Mouse (Mus musculus): ENCODE measurements around the gene Tbc1d22b. TPM values are rescaled to one million over a fixed set of nuclear protein-coding genes. Genes with fewer than 3 reads are reported as not detected.
A peak's percentile ranks its signal among the peaks of the same experiment; 100 is the strongest.
"Not testable (repeated sequence)": the region's sequence is repeated elsewhere in the genome, so short reads cannot be mapped to it uniquely, and the experiment has no call there.

Gene Tbc1d22b
- polyA plus RNA-seq, 1 experiment from 2014 or later: 20.9 TPM

- no peak for DNase-seq (ENCODE audit: low spot score)
- no peak for ATAC-seq (replicated peaks; ENCODE audit: low FRiP score)
- WGBS: 74% methylated on average over 8 of the region's 8 CpGs
- Histone ChIP-seq H3K9me3 (ENCODE audit: control insufficient read depth, low read length) (no peaks in the 10 kb centered on the region), H3K4me2 (ENCODE audit: low read depth, low read length, severe bottlenecking) (no peak overlapping the region), H3K9ac (ENCODE audit: low read length) (no peak overlapping the region), H3K27ac (ENCODE audit: low read depth, low read length) (no peak overlapping the region), H3K4me3 (ENCODE audit: low read depth, low read length) (no peak overlapping the region), H3K36me3 (ENCODE audit: control insufficient read depth, insufficient read depth, low read length) (no peaks in the 10 kb centered on the region), H3K4me1 (replicated peaks; ENCODE audit: control insufficient read depth, insufficient read depth, low read length) (no peaks in the 10 kb centered on the region), H3K27me3 (ENCODE audit: control insufficient read depth, insufficient read depth, low read length) (no peaks in the 10 kb centered on the region)
These were observed 38.9 kb upstream of the Tbc1d22b start for GRCm38 (mm10) chr17:29510691-29511090.

- H3K9me3 ChIP-seq (ENCODE audit: control insufficient read depth, low read length): no peaks in the 10 kb centered on the region
- no peak overlapping the region for H3K4me3 ChIP-seq (ENCODE audit: low read depth, low read length)
- no peak overlapping the region for H3K4me2 ChIP-seq (ENCODE audit: low read depth, low read length, severe bottlenecking)
- DNase-seq (ENCODE audit: low spot score): peak; percentile 78
- peak; percentile 36; the same call in 1 of the 2 replicates for ATAC-seq (replicated peaks; ENCODE audit: low FRiP score)
- no peaks in the 10 kb centered on the region for H3K27me3 ChIP-seq (ENCODE audit: control insufficient read depth, insufficient read depth, low read length)
- no peaks in the 10 kb centered on the region for H3K36me3 ChIP-seq (ENCODE audit: control insufficient read depth, insufficient read depth, low read length)
- no peak overlapping the region for H3K9ac ChIP-seq (ENCODE audit: low read length)
- H3K4me1 ChIP-seq (replicated peaks; ENCODE audit: control insufficient read depth, insufficient read depth, low read length): no peaks in the 10 kb centered on the region
- no peak overlapping the region for H3K27ac ChIP-seq (ENCODE audit: low read depth, low read length)
- 43% methylated on average over 13 of the region's 13 CpGs for WGBS
These were observed 36.4 kb upstream of the Tbc1d22b start for GRCm38 (mm10) chr17:29513044-29513730.

- WGBS: 3% methylated on average over 11 of the region's 11 CpGs
- ATAC-seq (replicated peaks; ENCODE audit: low FRiP score): no peak
These were observed 35.1 kb upstream of the Tbc1d22b start for GRCm38 (mm10) chr17:29514435-29514834.

GRCm38 (mm10) chr17:29518665-29519064, 30.9 kb upstream of the Tbc1d22b start:
- not testable (repeated sequence) for H3K4me1 ChIP-seq (replicated peaks; ENCODE audit: control insufficient read depth, insufficient read depth, low read length); DNase-seq (ENCODE audit: low spot score); H3K4me3 ChIP-seq (ENCODE audit: low read depth, low read length); H3K4me2 ChIP-seq (ENCODE audit: low read depth, low read length, severe bottlenecking); H3K27ac ChIP-seq (ENCODE audit: low read depth, low read length); ATAC-seq (replicated peaks; ENCODE audit: low FRiP score); H3K9me3 ChIP-seq (ENCODE audit: control insufficient read depth, low read length); H3K36me3 ChIP-seq (ENCODE audit: control insufficient read depth, insufficient read depth, low read length); H3K27me3 ChIP-seq (ENCODE audit: control insufficient read depth, insufficient read depth, low read length); H3K9ac ChIP-seq (ENCODE audit: low read length)
- 88% methylated on average over 5 of the region's 5 CpGs for WGBS

More at GRCm38 (mm10) chr17:29514435-29514834, 35.1 kb upstream of the Tbc1d22b start:
- Histone ChIP-seq H3K4me2 (ENCODE audit: low read depth, low read length, severe bottlenecking) (no peak overlapping the region), H3K27me3 (ENCODE audit: control insufficient read depth, insufficient read depth, low read length) (no peaks in the 10 kb centered on the region), H3K4me3 (ENCODE audit: low read depth, low read length) (no peak overlapping the region), H3K4me1 (replicated peaks; ENCODE audit: control insufficient read depth, insufficient read depth, low read length) (no peaks in the 10 kb centered on the region), H3K27ac (ENCODE audit: low read depth, low read length) (no peak overlapping the region), H3K9me3 (ENCODE audit: control insufficient read depth, low read length) (no peaks in the 10 kb centered on the region), H3K9ac (ENCODE audit: low read length) (no peak overlapping the region), H3K36me3 (ENCODE audit: control insufficient read depth, insufficient read depth, low read length) (no peaks in the 10 kb centered on the region)
- DNase-seq (ENCODE audit: low spot score): peak; percentile 84

GRCm38 (mm10) chr17:29519731-29520130, 29.9 kb upstream of the Tbc1d22b start:
- Histone ChIP-seq H3K36me3 (ENCODE audit: control insufficient read depth, insufficient read depth, low read length) (no peaks in the 10 kb centered on the region), H3K4me2 (ENCODE audit: low read depth, low read length, severe bottlenecking) (no peak overlapping the region), H3K9me3 (ENCODE audit: control insufficient read depth, low read length) (no peaks in the 10 kb centered on the region), H3K9ac (ENCODE audit: low read length) (no peak overlapping the region), H3K4me1 (replicated peaks; ENCODE audit: control insufficient read depth, insufficient read depth, low read length) (no peaks in the 10 kb centered on the region), H3K27me3 (ENCODE audit: control insufficient read depth, insufficient read depth, low read length) (no peaks in the 10 kb centered on the region), H3K4me3 (ENCODE audit: low read depth, low read length) (no peak overlapping the region), H3K27ac (ENCODE audit: low read depth, low read length) (no peak overlapping the region)
- ATAC-seq (replicated peaks; ENCODE audit: low FRiP score): no peak
- DNase-seq (ENCODE audit: low spot score): no peak
- 78% methylated on average over 8 of the region's 8 CpGs for WGBS

GRCm38 (mm10) chr17:29525613-29526012, 24.0 kb upstream of the Tbc1d22b start:
- H3K36me3 ChIP-seq (ENCODE audit: control insufficient read depth, insufficient read depth, low read length): no peaks in the 10 kb centered on the region
- DNase-seq (ENCODE audit: low spot score) (no peak), ATAC-seq (replicated peaks; ENCODE audit: low FRiP score) (no peak)
- H3K4me3 ChIP-seq (ENCODE audit: low read depth, low read length): no peak overlapping the region
- no peaks in the 10 kb centered on the region for H3K27me3 ChIP-seq (ENCODE audit: control insufficient read depth, insufficient read depth, low read length)
- H3K9ac ChIP-seq (ENCODE audit: low read length): no peak overlapping the region
- no peak overlapping the region for H3K27ac ChIP-seq (ENCODE audit: low read depth, low read length)
- no peaks in the 10 kb centered on the region for H3K4me1 ChIP-seq (replicated peaks; ENCODE audit: control insufficient read depth, insufficient read depth, low read length)
- no peak overlapping the region for H3K4me2 ChIP-seq (ENCODE audit: low read depth, low read length, severe bottlenecking)
- H3K9me3 ChIP-seq (ENCODE audit: control insufficient read depth, low read length): no peaks in the 10 kb centered on the region
- WGBS: 81% methylated on average over 2 of the region's 2 CpGs

GRCm38 (mm10) chr17:29528568-29529187, 20.9 kb upstream of the Tbc1d22b start:
- Histone ChIP-seq H3K36me3 (ENCODE audit: control insufficient read depth, insufficient read depth, low read length) (no peaks in the 10 kb centered on the region), H3K4me3 (ENCODE audit: low read depth, low read length) (no peak overlapping the region), H3K9me3 (ENCODE audit: control insufficient read depth, low read length) (no peaks in the 10 kb centered on the region), H3K27ac (ENCODE audit: low read depth, low read length) (no peak overlapping the region), H3K4me2 (ENCODE audit: low read depth, low read length, severe bottlenecking) (no peak overlapping the region), H3K4me1 (replicated peaks; ENCODE audit: control insufficient read depth, insufficient read depth, low read length) (no peaks in the 10 kb centered on the region), H3K9ac (ENCODE audit: low read length) (no peak overlapping the region), H3K27me3 (ENCODE audit: control insufficient read depth, insufficient read depth, low read length) (no peaks in the 10 kb centered on the region)
- 91% methylated on average over 8 of the region's 8 CpGs for WGBS
- no peak for DNase-seq (ENCODE audit: low spot score)
- no peak for ATAC-seq (replicated peaks; ENCODE audit: low FRiP score)

GRCm38 (mm10) chr17:29530508-29530907, 19.1 kb upstream of the Tbc1d22b start:
- Histone ChIP-seq H3K9me3 (ENCODE audit: control insufficient read depth, low read length) (no peaks in the 10 kb centered on the region), H3K4me2 (ENCODE audit: low read depth, low read length, severe bottlenecking) (no peak overlapping the region), H3K27ac (ENCODE audit: low read depth, low read length) (no peak overlapping the region), H3K36me3 (ENCODE audit: control insufficient read depth, insufficient read depth, low read length) (no peaks in the 10 kb centered on the region), H3K27me3 (ENCODE audit: control insufficient read depth, insufficient read depth, low read length) (no peaks in the 10 kb centered on the region), H3K9ac (ENCODE audit: low read length) (no peak overlapping the region), H3K4me1 (replicated peaks; ENCODE audit: control insufficient read depth, insufficient read depth, low read length) (no peaks in the 10 kb centered on the region), H3K4me3 (ENCODE audit: low read depth, low read length) (no peak overlapping the region)
- WGBS: 85% methylated on average over 6 of the region's 6 CpGs
- ATAC-seq (replicated peaks; ENCODE audit: low FRiP score) (no peak), DNase-seq (ENCODE audit: low spot score) (no peak)

- DNase-seq (ENCODE audit: low spot score): no peak
- Histone ChIP-seq H3K9ac (ENCODE audit: low read length) (no peak overlapping the region), H3K4me3 (ENCODE audit: low read depth, low read length) (no peak overlapping the region), H3K36me3 (ENCODE audit: control insufficient read depth, insufficient read depth, low read length) (no peaks in the 10 kb centered on the region), H3K4me2 (ENCODE audit: low read depth, low read length, severe bottlenecking) (no peak overlapping the region), H3K27ac (ENCODE audit: low read depth, low read length) (no peak overlapping the region), H3K4me1 (replicated peaks; ENCODE audit: control insufficient read depth, insufficient read depth, low read length) (no peaks in the 10 kb centered on the region), H3K9me3 (ENCODE audit: control insufficient read depth, low read length) (no peaks in the 10 kb centered on the region), H3K27me3 (ENCODE audit: control insufficient read depth, insufficient read depth, low read length) (no peaks in the 10 kb centered on the region)
- no peak for ATAC-seq (replicated peaks; ENCODE audit: low FRiP score)
- 75% methylated on average over 9 of the region's 9 CpGs for WGBS
These were observed 18.3 kb upstream of the Tbc1d22b start for GRCm38 (mm10) chr17:29531278-29531677.

Data from forebrain, embryonic 11.5 days (tissue).